ENCODE assay signal across 8 mouse cellular contexts in the genomic region with DNA sequence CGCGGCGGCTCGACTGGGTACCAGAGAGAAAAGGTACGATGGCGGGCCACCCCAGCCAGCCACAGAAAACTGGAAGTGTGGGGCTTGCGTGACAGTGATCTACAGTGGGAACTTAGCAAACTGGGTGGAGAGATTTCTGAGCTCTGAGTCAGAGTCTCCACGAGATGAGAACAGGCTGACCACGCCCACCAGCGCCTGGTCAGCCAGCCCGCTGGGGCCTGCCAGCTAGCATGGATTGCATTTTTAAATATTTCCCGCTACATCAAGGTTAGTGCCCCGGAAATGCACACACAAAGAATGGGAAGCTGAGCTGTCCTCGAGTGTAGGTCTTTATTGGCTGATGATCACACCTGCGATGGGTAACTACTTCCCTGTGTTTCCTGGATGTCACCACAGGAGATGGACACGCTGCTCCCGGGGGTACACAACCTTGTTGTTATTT. TPM values are rescaled to one million over a fixed set of nuclear protein-coding genes. Genes with fewer than 3 reads are reported as not detected.
DNase-seq lines count a peak whose midpoint lies in the region; ATAC-seq and TF ChIP-seq lines count a peak whose summit lies in the region.

No protein-coding gene starts in this region.

- H3K4me3 ChIP-seq in embryonic facial prominence, embryonic 13.5 days: peak overlapping the region; percentile 41
- H3K4me3 ChIP-seq in heart, embryonic 14.5 days (ENCODE audit: control insufficient read depth in 1 of 2, insufficient read depth in 1 of 2, low read depth in 1 of 2, low read length in 2 of 2): peak overlapping the region; percentile 48 to 53
- H3K4me3 ChIP-seq in kidney, postnatal 0 days (replicated peaks; ENCODE audit: low read depth, low read length): peak overlapping the region; percentile 40
- H3K4me3 ChIP-seq in stomach, embryonic 15.5 days (replicated peaks): peak overlapping the region; percentile 46

- no peaks in the 10 kb centered on the region for H3K36me3 ChIP-seq in embryonic facial prominence, embryonic 13.5 days
- no peaks in the 10 kb centered on the region for H3K36me3 ChIP-seq in heart, embryonic 14.5 days (ENCODE audit: control insufficient read depth, insufficient read depth, low read length)
- H3K36me3 ChIP-seq in kidney, postnatal 0 days (ENCODE audit: insufficient read depth, low read length): no peaks in the 10 kb centered on the region
- H3K36me3 ChIP-seq in stomach, embryonic 15.5 days: no peaks in the 10 kb centered on the region

- H3K9me3 ChIP-seq in embryonic facial prominence, embryonic 13.5 days: no peaks in the 10 kb centered on the region
- no peaks in the 10 kb centered on the region for H3K9me3 ChIP-seq in heart, embryonic 14.5 days (ENCODE audit: control insufficient read depth, low read length)
- no peaks in the 10 kb centered on the region for H3K9me3 ChIP-seq in kidney, postnatal 0 days (replicated peaks; ENCODE audit: low read length)
- H3K9me3 ChIP-seq in stomach, embryonic 15.5 days: no peaks in the 10 kb centered on the region

- WGBS in embryonic facial prominence, embryonic 13.5 days: 23% methylated on average over 17 of the region's 17 CpGs
- 18% methylated on average over 17 of the region's 17 CpGs for WGBS in heart, embryonic 14.5 days
- 25% methylated on average over 17 of the region's 17 CpGs for WGBS in kidney, postnatal 0 days
- WGBS in stomach, embryonic 15.5 days: 19% methylated on average over 17 of the region's 17 CpGs

- peak; percentile 61 to 80 for DNase-seq in urinary bladder, adult 18-20 months (ENCODE audit: low spot score in 2 of 2)
- no peak for DNase-seq in urinary bladder, postnatal 10 days (ENCODE audit: low spot score)
- peak; percentile 77 for DNase-seq in kidney, postnatal 0 days (ENCODE audit: low spot score)
- DNase-seq in lung, postnatal 25 days (ENCODE audit: low spot score): peak; percentile 84
- DNase-seq in adipocyte (ENCODE audit: low spot score): no peak

- no peak for TF ChIP-seq CTCF in kidney, postnatal 0 days (IDR thresholded peaks at IDR 0.05; ENCODE audit: low read depth)

- H3K9ac ChIP-seq in embryonic facial prominence, embryonic 13.5 days: peak overlapping the region; percentile 64
- peak overlapping the region; percentile 68 for H3K9ac ChIP-seq in heart, embryonic 14.5 days (ENCODE audit: low read length)
- no peak overlapping the region for H3K9ac ChIP-seq in kidney, postnatal 0 days (ENCODE audit: low read depth, low read length)
- H3K9ac ChIP-seq in stomach, embryonic 15.5 days: peak overlapping the region; percentile 25; the same call in 1 of the 2 replicates

- H3K27me3 ChIP-seq in embryonic facial prominence, embryonic 13.5 days: no peaks in the 10 kb centered on the region
- H3K27me3 ChIP-seq in heart, embryonic 14.5 days (ENCODE audit: control insufficient read depth, insufficient read depth, low read length): no peaks in the 10 kb centered on the region
- H3K27me3 ChIP-seq in kidney, postnatal 0 days (ENCODE audit: insufficient read depth, low read length): no peaks in the 10 kb centered on the region
- H3K27me3 ChIP-seq in stomach, embryonic 15.5 days (replicated peaks): no peaks in the 10 kb centered on the region

- no peak overlapping the region for H3K27ac ChIP-seq in embryonic facial prominence, embryonic 13.5 days
- peak overlapping the region in 1 of 2 experiments; percentile 39; a peak in 1 of 4 replicates for H3K27ac ChIP-seq in heart, embryonic 14.5 days (replicated peaks in 1 of 2; ENCODE audit: control insufficient read depth in 1 of 2, insufficient read depth in 1 of 2, low read depth in 2 of 2, low read length in 2 of 2)
- no peak overlapping the region for H3K27ac ChIP-seq in kidney, postnatal 0 days
- H3K27ac ChIP-seq in stomach, embryonic 15.5 days: peak overlapping the region; percentile 76

- no peak for ATAC-seq in embryonic facial prominence, embryonic 13.5 days (ENCODE audit: insufficient number of reproducible peaks, insufficient read depth, low FRiP score, low TSS enrichment, low read depth)
- ATAC-seq in heart, embryonic 14.5 days (ENCODE audit: insufficient number of reproducible peaks, insufficient read depth, low FRiP score, low read depth): no peak
- peak; percentile 69 for ATAC-seq in kidney, postnatal 0 days (replicated peaks; ENCODE audit: low FRiP score, low read depth)
- peak; percentile 88 for ATAC-seq in stomach, embryonic 15.5 days (ENCODE audit: insufficient read depth, low FRiP score, low read depth)

- peak overlapping the region; percentile 68 for H3K4me2 ChIP-seq in embryonic facial prominence, embryonic 13.5 days
- H3K4me2 ChIP-seq in heart, embryonic 14.5 days (ENCODE audit: low read length): peak overlapping the region; percentile 74
- H3K4me2 ChIP-seq in kidney, postnatal 0 days (ENCODE audit: low read length): peak overlapping the region; percentile 71
- H3K4me2 ChIP-seq in stomach, embryonic 15.5 days: peak overlapping the region; percentile 70

- H3K4me1 ChIP-seq in embryonic facial prominence, embryonic 13.5 days: peaks cover 11% of the 10 kb centered on the region
- peaks cover 2 to 5% of the 10 kb centered on the region in 2 experiments; a peak in 2 of 4 replicates for H3K4me1 ChIP-seq in heart, embryonic 14.5 days (ENCODE audit: control insufficient read depth in 2 of 2, insufficient read depth in 2 of 2, low read length in 2 of 2)
- H3K4me1 ChIP-seq in kidney, postnatal 0 days (replicated peaks; ENCODE audit: insufficient read depth, low read length): no peaks in the 10 kb centered on the region
- 0 out of 2 replicates have a peak, but pooled peaks cover 3% of the 10 kb centered on the region for H3K4me1 ChIP-seq in stomach, embryonic 15.5 days

RNA-seq across cellular contexts. Expression of gene Nfatc4, which starts 7.6 kb away (rescaled TPM):
- 156 and 160 TPM in 2 replicates for polyA plus RNA-seq in embryonic facial prominence, embryonic 13.5 days (2015; fragmentation: Nextera tagmentation; extraction: Ambion mirVana)
- polyA plus RNA-seq in heart, embryonic 14.5 days (2014; fragmentation: Nextera tagmentation; extraction: Ambion mirVana): 7.6 and 11.0 TPM in 2 replicates
- polyA plus RNA-seq in kidney, postnatal 0 days (2015; fragmentation: Nextera tagmentation; extraction: Ambion mirVana): 16.8 and 19.7 TPM in 2 replicates
- polyA plus RNA-seq in stomach, embryonic 15.5 days (2015; fragmentation: Nextera tagmentation; extraction: Ambion mirVana): 35.5 and 40.9 TPM in 2 replicates

RNA-seq across cellular contexts. Expression of gene Ripk3, which starts 26.7 kb away (rescaled TPM):
- 41.1 and 44.4 TPM in 2 replicates for polyA plus RNA-seq in embryonic facial prominence, embryonic 13.5 days (2015; fragmentation: Nextera tagmentation; extraction: Ambion mirVana)
- 13.6 and 16.1 TPM in 2 replicates for polyA plus RNA-seq in heart, embryonic 14.5 days (2014; fragmentation: Nextera tagmentation; extraction: Ambion mirVana)
- polyA plus RNA-seq in kidney, postnatal 0 days (2015; fragmentation: Nextera tagmentation; extraction: Ambion mirVana): 20.4 and 24.7 TPM in 2 replicates
- polyA plus RNA-seq in stomach, embryonic 15.5 days (2015; fragmentation: Nextera tagmentation; extraction: Ambion mirVana): 32.0 and 36.9 TPM in 2 replicates

RNA-seq across cellular contexts. Expression of gene Adcy4, which starts 31.4 kb away (rescaled TPM):
- 20.2 and 21.6 TPM in 2 replicates for polyA plus RNA-seq in embryonic facial prominence, embryonic 13.5 days (2015; fragmentation: Nextera tagmentation; extraction: Ambion mirVana)
- polyA plus RNA-seq in heart, embryonic 14.5 days (2014; fragmentation: Nextera tagmentation; extraction: Ambion mirVana): 14.8 and 17.7 TPM in 2 replicates
- polyA plus RNA-seq in kidney, postnatal 0 days (2015; fragmentation: Nextera tagmentation; extraction: Ambion mirVana): 10.0 and 10.6 TPM in 2 replicates
- 6.3 and 8.0 TPM in 2 replicates for polyA plus RNA-seq in stomach, embryonic 15.5 days (2015; fragmentation: Nextera tagmentation; extraction: Ambion mirVana)

RNA-seq across cellular contexts. Expression of gene Nynrin, which starts 38.5 kb away (rescaled TPM):
- polyA plus RNA-seq in embryonic facial prominence, embryonic 13.5 days (2015; fragmentation: Nextera tagmentation; extraction: Ambion mirVana): 27.8 and 28.1 TPM in 2 replicates
- polyA plus RNA-seq in heart, embryonic 14.5 days (2014; fragmentation: Nextera tagmentation; extraction: Ambion mirVana): 11.0 and 12.4 TPM in 2 replicates
- polyA plus RNA-seq in kidney, postnatal 0 days (2015; fragmentation: Nextera tagmentation; extraction: Ambion mirVana): 8.4 and 8.9 TPM in 2 replicates
- polyA plus RNA-seq in stomach, embryonic 15.5 days (2015; fragmentation: Nextera tagmentation; extraction: Ambion mirVana): 15.4 and 18.5 TPM in 2 replicates

RNA-seq across cellular contexts. Expression of gene Ltb4r1, which starts 49.6 kb away (rescaled TPM):
- 0.58 and 1.1 TPM in 2 replicates for polyA plus RNA-seq in embryonic facial prominence, embryonic 13.5 days (2015; fragmentation: Nextera tagmentation; extraction: Ambion mirVana)
- 0.28 and 0.62 TPM in 2 replicates for polyA plus RNA-seq in heart, embryonic 14.5 days (2014; fragmentation: Nextera tagmentation; extraction: Ambion mirVana)
- 0.47 and 0.71 TPM in 2 replicates for polyA plus RNA-seq in kidney, postnatal 0 days (2015; fragmentation: Nextera tagmentation; extraction: Ambion mirVana)
- 3.8 and 4.7 TPM in 2 replicates for polyA plus RNA-seq in stomach, embryonic 15.5 days (2015; fragmentation: Nextera tagmentation; extraction: Ambion mirVana)

Comparison
In these comparisons a context has a peak if more than half of its experiments do, and no peak if none do; other contexts are left out.
1. DNase-seq: peak in urinary bladder, adult 18-20 months (2 of 2), kidney, postnatal 0 days (single experiment) and lung, postnatal 25 days (single experiment); none in urinary bladder, postnatal 10 days (single experiment) and adipocyte (single experiment).
2. ATAC-seq: peak in kidney, postnatal 0 days (single experiment) and stomach, embryonic 15.5 days (single experiment); none in embryonic facial prominence, embryonic 13.5 days (single experiment) and heart, embryonic 14.5 days (single experiment).
3. Peak in every context shown above with its lines, with median percentiles within 50 percentile points of each other: H3K4me2 ChIP-seq and H3K4me3 ChIP-seq.